Mouse (Mus musculus) liver, adult 2 months (tissue): ENCODE data around the gene Tmem87b.

Experiments
- CTCF ChIP-seq: fragments of 200-500 bp; IDR thresholded peaks from 2 replicates; pipeline ENCODE4 v1.5.1; 2011; ENCODE audit warnings: low read depth, low read length, control low read depth
- POLR2A ChIP-seq: fragments of 200-500 bp; IDR thresholded peaks from 2 replicates; pipeline ENCODE4 v1.6.1; 2011; ENCODE audit warnings: low read length, control low read depth; ENCODE audit not compliant: insufficient read depth; ENCODE audit errors: extremely low read depth

- TF ChIP-seq POLR2A (no peak), CTCF (no peak)
These were observed 1.0 kb upstream of the Tmem87b start for GRCm38 (mm10) chr2:128816916-128817315.
